Mouse (Mus musculus): ENCODE results near the gene Dph2.

Dph2 gene

GRCm38 (mm10) chr4:117912131-117912561 is 20.3 kb upstream of the Dph2 start:
- DNase-seq (ENCODE audit: low spot score in 2 of 2): no peak

- DNase-seq (ENCODE audit: low spot score in 2 of 2): peak in 1 of 2 experiments; percentile 49
These were observed 17.1 kb upstream of the Dph2 start for GRCm38 (mm10) chr4:117908834-117909453.

- no peak for DNase-seq (ENCODE audit: low spot score in 2 of 2)
These were observed 14.4 kb upstream of the Dph2 start for GRCm38 (mm10) chr4:117906196-117906595.

- DNase-seq (ENCODE audit: low spot score in 2 of 2): no peak
These were observed 12.9 kb upstream of the Dph2 start for GRCm38 (mm10) chr4:117904761-117905160.

GRCm38 (mm10) chr4:117904094-117904493 is 12.3 kb upstream of the Dph2 start:
- no peak for DNase-seq (ENCODE audit: low spot score in 2 of 2)

- DNase-seq (ENCODE audit: low spot score in 2 of 2): no peak
These were observed 6.3 kb upstream of the Dph2 start for GRCm38 (mm10) chr4:117898111-117898510.

- DNase-seq (ENCODE audit: low spot score in 2 of 2): no peak
These were observed 4.2 kb upstream of the Dph2 start for GRCm38 (mm10) chr4:117896031-117896430.

GRCm38 (mm10) chr4:117895339-117895738 is 3.5 kb upstream of the Dph2 start:
- DNase-seq (ENCODE audit: low spot score in 2 of 2): no peak

- no peak for DNase-seq (ENCODE audit: low spot score in 2 of 2)
These were observed 2.8 kb upstream of the Dph2 start for GRCm38 (mm10) chr4:117894601-117895000.

GRCm38 (mm10) chr4:117893376-117893775 is 1.5 kb upstream of the Dph2 start:
- no peak for DNase-seq (ENCODE audit: low spot score in 2 of 2)

- no peak for DNase-seq (ENCODE audit: low spot score in 2 of 2)
These were observed 1.1 kb downstream of the Dph2 start for GRCm38 (mm10) chr4:117890750-117891149.

- no peak for DNase-seq (ENCODE audit: low spot score in 2 of 2)
These were observed 1.8 kb downstream of the Dph2 start for GRCm38 (mm10) chr4:117890031-117890430.

- DNase-seq (ENCODE audit: low spot score in 2 of 2): no peak
These were observed 2.4 kb downstream of the Dph2 start for GRCm38 (mm10) chr4:117889471-117889870.

- DNase-seq (ENCODE audit: low spot score in 2 of 2): no peak
These were observed 3.9 kb downstream of the Dph2 start for GRCm38 (mm10) chr4:117887920-117888319.

GRCm38 (mm10) chr4:117887133-117887532 is 4.7 kb downstream of the Dph2 start, which contains the start of gene Atp6v0b:
Gene Atp6v0b (minus strand): TSS chr4:117887333.
- peak; percentile 88 to 95 for DNase-seq (ENCODE audit: low spot score in 2 of 2)

- DNase-seq (ENCODE audit: low spot score in 2 of 2): no peak
These were observed 5.2 kb downstream of the Dph2 start for GRCm38 (mm10) chr4:117886644-117887043.

- no peak for DNase-seq (ENCODE audit: low spot score in 2 of 2)
These were observed 5.8 kb downstream of the Dph2 start for GRCm38 (mm10) chr4:117885994-117886393.

GRCm38 (mm10) chr4:117885093-117885492 is 6.7 kb downstream of the Dph2 start:
- DNase-seq (ENCODE audit: low spot score in 2 of 2): no peak

GRCm38 (mm10) chr4:117884146-117884545 is 7.7 kb downstream of the Dph2 start:
- no peak for DNase-seq (ENCODE audit: low spot score in 2 of 2)

- peak in 1 of 2 experiments; percentile 56 for DNase-seq (ENCODE audit: low spot score in 2 of 2)
These were observed 8.8 kb downstream of the Dph2 start, which contains the start of gene B4galt2 for GRCm38 (mm10) chr4:117882701-117883691. Gene B4galt2 (minus strand): TSS chr4:117883487.

- no peak for DNase-seq (ENCODE audit: low spot score in 2 of 2)
These were observed 13.1 kb downstream of the Dph2 start for GRCm38 (mm10) chr4:117878703-117879102.

GRCm38 (mm10) chr4:117878301-117878700 is 13.5 kb downstream of the Dph2 start:
- no peak for DNase-seq (ENCODE audit: low spot score in 2 of 2)

GRCm38 (mm10) chr4:117873615-117874014 is 18.2 kb downstream of the Dph2 start:
- DNase-seq (ENCODE audit: low spot score in 2 of 2): no peak
